Mouse (Mus musculus) CH12.LX (cell line): ENCODE data around the gene Iqschfp.

Experiments
- CTCF ChIP-seq, 2 experiments: IDR thresholded peaks in 1 of 2; conservative IDR thresholded peaks in 1 of 2; 2 replicates each; pipeline ENCODE4 v1.5.1; 2011 to 2012; ENCODE audit warnings: low read depth in 2 of 2, low read length in 2 of 2, improper control_type of control experiment in 1 of 2, inconsistent platforms in 1 of 2, mild to moderate bottlenecking in 1 of 2, moderate library complexity in 1 of 2
- EP300 ChIP-seq: IDR thresholded peaks from 2 replicates; pipeline ENCODE4 v1.6.1; 2011; ENCODE audit warnings: low read length, improper control_type of control experiment
- KAT2A ChIP-seq: IDR thresholded peaks from 2 replicates; pipeline ENCODE4 v1.6.1; 2012; ENCODE audit warnings: low read length, improper control_type of control experiment, inconsistent platforms; ENCODE audit not compliant: insufficient replicate concordance
- MAFK ChIP-seq: IDR thresholded peaks from 2 replicates; pipeline ENCODE4 v1.6.1; 2011; ENCODE audit warnings: low read length, improper control_type of control experiment; ENCODE audit not compliant: insufficient replicate concordance
- MAZ ChIP-seq: IDR thresholded peaks from 2 replicates; pipeline ENCODE4 v1.6.1; 2012; ENCODE audit warnings: low read depth, mild to moderate bottlenecking, inconsistent platforms, low read length, improper control_type of control experiment, moderate library complexity
- MXI1 ChIP-seq: IDR thresholded peaks from 2 replicates; pipeline ENCODE4 v1.6.1; 2011; ENCODE audit warnings: mild to moderate bottlenecking, low read depth, low read length, improper control_type of control experiment
- MYC ChIP-seq: IDR thresholded peaks from 2 replicates; pipeline ENCODE4 v1.6.1; 2011; ENCODE audit warnings: low read depth, mild to moderate bottlenecking, improper control_type of control experiment, low read length
- POLR2A ChIP-seq: IDR thresholded peaks from 2 replicates; pipeline ENCODE4 v1.6.1; 2011; ENCODE audit warnings: low read depth, mild to moderate bottlenecking, improper control_type of control experiment, low read length
- POLR2AphosphoS2 ChIP-seq: IDR thresholded peaks from 2 replicates; pipeline ENCODE4 v1.6.1; 2011; ENCODE audit warnings: low read depth, low read length, improper control_type of control experiment
- USF1 ChIP-seq: IDR thresholded peaks from 2 replicates; pipeline ENCODE4 v1.6.1; 2014; ENCODE audit warnings: low read depth, mild to moderate bottlenecking, inconsistent platforms, low read length, improper control_type of control experiment
- ZKSCAN1 ChIP-seq: IDR thresholded peaks from 2 replicates; pipeline ENCODE4 v1.6.1; 2012; ENCODE audit warnings: low read depth, inconsistent platforms, low read length, improper control_type of control experiment, borderline replicate concordance

DNA sequence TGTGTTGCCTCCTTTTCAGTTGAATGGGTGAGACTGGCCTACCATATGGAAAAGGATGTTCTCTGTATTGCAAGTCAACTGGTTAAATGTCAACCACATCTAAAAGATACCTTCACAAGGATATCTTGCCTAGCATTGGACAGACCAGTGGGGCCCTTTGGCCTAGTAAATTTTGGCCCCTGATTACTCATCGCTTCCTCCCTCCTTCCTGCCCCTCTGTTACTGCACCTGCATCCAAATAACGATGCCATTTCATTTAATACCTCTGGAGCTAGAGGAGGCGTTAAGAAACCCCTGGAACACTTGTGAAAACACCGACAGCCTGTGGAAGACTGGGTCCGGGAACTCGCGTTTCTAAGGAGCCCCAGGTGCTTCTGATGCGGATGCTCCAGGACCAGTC lies 626.0 kb downstream of the Iqschfp start:
- no peak for TF ChIP-seq MXI1
- no peak for TF ChIP-seq MAFK
- TF ChIP-seq CTCF (conservative IDR thresholded peaks at IDR 0.05 in 1 of 2, IDR thresholded peaks at IDR 0.05 in 1 of 2; ENCODE audit: low read depth in 2 of 2, low read length in 2 of 2), result no peak
- no peak for TF ChIP-seq MYC
- no peak for TF ChIP-seq EP300
- TF ChIP-seq KAT2A, result no peak
- no peak for TF ChIP-seq USF1
- TF ChIP-seq MAZ, result no peak
- no peak for TF ChIP-seq POLR2A
- TF ChIP-seq ZKSCAN1, result no peak
- TF ChIP-seq POLR2AphosphoS2, result no peak
